Mouse (Mus musculus) gastrocnemius, postnatal 4 days (tissue): ENCODE data around the gene Gas2. TPM values are rescaled to one million over a fixed set of nuclear protein-coding genes. Genes with fewer than 3 reads are reported as not detected.

Source experiments
- DNase-seq, 2 experiments: peaks; one replicate each; pipeline ENCODE4 v3.0.0; 2021 to 2022; ENCODE audit warnings: low spot score in 2 of 2, mixed read lengths in 2 of 2
- total RNA-seq, 2 experiments: library from RNA; stranded (reverse); gene quantifications; 2 replicates each; pipeline ENCODE4 v1.2.3; 2021

The Gas2 gene
- total RNA-seq, 2 experiments from 2014 or later, result 17.6 to 25.9 TPM

DNA sequence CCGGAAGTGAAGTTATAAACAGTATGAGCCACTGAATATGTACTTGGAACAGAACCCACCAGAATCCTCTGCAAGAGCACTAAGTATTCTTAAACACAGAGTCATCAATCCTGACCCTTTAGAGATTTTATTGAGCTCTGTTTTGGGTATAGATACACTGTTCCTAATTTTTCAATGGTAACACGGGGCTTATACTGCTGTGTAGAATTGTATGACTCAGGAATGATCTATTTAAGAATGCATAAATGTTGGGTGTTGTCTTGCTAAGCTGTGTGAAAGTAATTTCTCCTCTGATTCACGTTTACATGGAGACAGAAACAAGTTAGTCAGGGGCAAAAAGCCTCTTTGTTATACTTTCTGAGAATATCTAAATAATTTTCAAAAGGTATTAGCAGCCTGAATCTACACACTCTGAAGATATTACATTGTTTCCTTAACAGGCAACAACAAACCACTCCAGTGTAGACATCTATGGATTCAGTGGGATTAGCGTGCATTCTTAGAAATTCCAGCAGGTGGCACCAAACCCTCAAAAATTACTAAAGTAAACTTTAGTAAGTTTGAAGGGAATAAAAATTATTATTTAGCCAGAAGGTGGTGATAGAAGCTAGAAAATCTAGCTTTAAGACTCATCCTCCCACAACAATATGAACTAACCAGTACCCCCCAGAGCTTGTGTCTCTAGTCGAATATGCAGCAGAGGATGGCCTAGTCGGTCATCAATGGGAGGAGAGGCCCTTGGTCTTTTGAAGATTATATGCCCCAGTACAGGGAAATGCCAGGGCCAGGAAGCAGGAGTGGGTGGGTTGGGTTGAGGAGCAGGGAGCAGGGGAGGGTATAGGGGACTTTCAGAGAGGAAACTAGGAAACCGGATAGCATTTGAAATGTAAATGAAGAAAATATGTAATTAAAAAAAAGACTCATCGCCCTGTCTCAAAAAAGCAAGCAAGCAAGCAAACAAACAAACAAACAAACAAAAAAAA is 176.1 kb downstream of the Gas2 start:
- DNase-seq, result peak in 1 of 2 experiments; percentile 11

Other genes with a start within 250 kb of the Gas2 start
- not detected for gene Slc17a6, start 240.0 kb upstream of the Gas2 start, total RNA-seq
- 1 to 10 TPM; 4.4 to 5.5 TPM for gene Fancf, start 252 bp downstream of the Gas2 start, total RNA-seq
- 1 to 10 TPM; 2.7 to 2.8 TPM for gene Svip, start 144.0 kb downstream of the Gas2 start, total RNA-seq
- gene 1700015G11Rik, start 153.7 kb downstream of the Gas2 start, total RNA-seq, result not detected